Mouse (Mus musculus) erythroblast, embryonic 14.5 days (primary cell): ENCODE data around the gene Capza2.

ENCODE experiments used
- GATA1 ChIP-seq: IDR thresholded peaks from 2 replicates; pipeline ENCODE4 v1.6.1; 2012; ENCODE audit warnings: low read length, inconsistent platforms, mixed read lengths
- TAL1 ChIP-seq: IDR thresholded peaks from 3 replicates; pipeline ENCODE4 v1.6.1; 2012; ENCODE audit warnings: low read length, inconsistent platforms, mixed read lengths

DNA sequence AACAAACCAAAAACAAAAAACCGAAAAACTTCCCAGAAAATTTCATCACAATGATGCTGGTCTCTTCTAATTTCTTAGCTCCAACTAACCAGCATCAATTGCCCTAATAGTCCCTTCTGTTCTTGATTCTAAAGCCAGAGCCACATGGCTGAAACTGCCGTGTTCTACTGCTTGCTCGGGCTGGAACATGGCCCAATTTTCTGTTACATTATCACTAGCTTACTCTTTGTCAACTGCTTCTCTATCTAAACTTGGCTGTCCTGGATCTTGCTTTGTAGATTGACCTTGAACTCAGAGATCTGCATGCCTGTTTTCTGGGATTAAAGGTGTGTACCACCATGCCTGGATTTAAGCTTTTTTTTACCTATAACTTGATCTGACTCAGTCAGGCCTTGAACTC is 69.9 kb downstream of the Capza2 start:
- TF ChIP-seq GATA1 (no peak), TAL1 (no peak)
